In genomic region chr17:88113883-88114229, GRCm38 (mm10) we compare ENCODE assay signal across 1 mouse cellular context.
TF ChIP-seq lines count a peak whose summit lies in the region.

No protein-coding gene starts in this region.

TF ChIP-seq in MEL, 35 proteins besides CTCF, POLR2A, EP300 and RAD21 (continued from another document):
- TF ChIP-seq UBTF (IDR thresholded peaks at IDR 0.05; ENCODE audit: borderline replicate concordance, insufficient read depth, low read depth, low read length) (no peak), RCOR1 (IDR thresholded peaks at IDR 0.05; ENCODE audit: low read depth, low read length) (no peak), NRF1 (IDR thresholded peaks at IDR 0.05; ENCODE audit: insufficient read depth, low read depth, low read length, poor library complexity, severe bottlenecking) (no peak), ETS1 (IDR thresholded peaks at IDR 0.05; ENCODE audit: low read depth, low read length) (no peak)
